Mouse (Mus musculus): ENCODE data around the gene Wfikkn1. TPM values are rescaled to one million over a fixed set of nuclear protein-coding genes. Genes with fewer than 3 reads are reported as not detected.

The Wfikkn1 gene
- total RNA-seq, 2 experiments from 2014 or later: 0.63 to 1.4 TPM

- intact Hi-C loops (cut with DNase I): no loop called here
- DNase-seq (ENCODE audit: extremely low spot score in 1 of 2, low spot score in 2 of 2): no peak
Observed at GRCm38 (mm10) chr17:25843122-25843521, 37.5 kb downstream of the Wfikkn1 start.

GRCm38 (mm10) chr17:25842509-25842908, 38.1 kb downstream of the Wfikkn1 start:
- intact Hi-C loops (cut with DNase I): no loop called here
- DNase-seq (ENCODE audit: extremely low spot score in 1 of 2, low spot score in 2 of 2): no peak

GRCm38 (mm10) chr17:25841117-25841880, 39.4 kb downstream of the Wfikkn1 start, which contains the start of gene Gm20683:
Gm20683 (minus strand) TSS chr17:25841763.
- DNase-seq (ENCODE audit: extremely low spot score in 1 of 2, low spot score in 2 of 2): no peak
- intact Hi-C loops (cut with DNase I): no loop called here

- DNase-seq (ENCODE audit: extremely low spot score in 1 of 2, low spot score in 2 of 2): no peak
- intact Hi-C loops (cut with DNase I): no loop called here
Observed at GRCm38 (mm10) chr17:25840519-25840918, 40.1 kb downstream of the Wfikkn1 start.

- intact Hi-C loops (cut with DNase I): no loop called here
Observed at GRCm38 (mm10) chr17:25839455-25840235, 41.0 kb downstream of the Wfikkn1 start.

GRCm38 (mm10) chr17:25838904-25839303, 41.8 kb downstream of the Wfikkn1 start:
- no peak for DNase-seq (ENCODE audit: extremely low spot score in 1 of 2, low spot score in 2 of 2)
- intact Hi-C loops (cut with DNase I): no loop called here

More at GRCm38 (mm10) chr17:25839455-25840235, 41.0 kb downstream of the Wfikkn1 start:
- no peak for DNase-seq (ENCODE audit: extremely low spot score in 1 of 2, low spot score in 2 of 2)

- intact Hi-C loops (cut with DNase I): no loop called here
- no peak for DNase-seq (ENCODE audit: extremely low spot score in 1 of 2, low spot score in 2 of 2)
Observed at GRCm38 (mm10) chr17:25837533-25837932, 43.1 kb downstream of the Wfikkn1 start.

GRCm38 (mm10) chr17:25837076-25837410, 43.6 kb downstream of the Wfikkn1 start, which contains the start of gene Rhbdl1:
Rhbdl1 (minus strand) TSS chr17:25837295.
- peak; percentile 82 to 89 for DNase-seq (ENCODE audit: extremely low spot score in 1 of 2, low spot score in 2 of 2)

GRCm38 (mm10) chr17:25836397-25837075, 44.1 kb downstream of the Wfikkn1 start:
- intact Hi-C loops (cut with DNase I): no loop called here
- DNase-seq (ENCODE audit: extremely low spot score in 1 of 2, low spot score in 2 of 2): peak in 1 of 2 experiments; percentile 37

More at GRCm38 (mm10) chr17:25837076-25837410, 43.6 kb downstream of the Wfikkn1 start, which contains the start of gene Rhbdl1:
- intact Hi-C loops (cut with DNase I): no loop called here

- DNase-seq (ENCODE audit: extremely low spot score in 1 of 2, low spot score in 2 of 2): peak in 1 of 2 experiments; percentile 39
- intact Hi-C loops (cut with DNase I): no loop called here
Observed at GRCm38 (mm10) chr17:25835816-25836215, 44.8 kb downstream of the Wfikkn1 start.

- intact Hi-C loops (cut with DNase I): no loop called here
- DNase-seq (ENCODE audit: extremely low spot score in 1 of 2, low spot score in 2 of 2): no peak
Observed at GRCm38 (mm10) chr17:25835301-25835700, 45.4 kb downstream of the Wfikkn1 start.

- no peak for DNase-seq (ENCODE audit: extremely low spot score in 1 of 2, low spot score in 2 of 2)
- intact Hi-C loops (cut with DNase I): no loop called here
Observed at GRCm38 (mm10) chr17:25834595-25835222, 45.9 kb downstream of the Wfikkn1 start.

- DNase-seq (ENCODE audit: extremely low spot score in 1 of 2, low spot score in 2 of 2): peak in 1 of 2 experiments; percentile 32
- intact Hi-C loops (cut with DNase I): no loop called here
Observed at GRCm38 (mm10) chr17:25833961-25834594, 46.6 kb downstream of the Wfikkn1 start.

GRCm38 (mm10) chr17:25833291-25833663, 47.4 kb downstream of the Wfikkn1 start, which contains the start of gene Stub1:
Stub1 (minus strand) TSS chr17:25833404.
- peak; percentile 87 to 93 for DNase-seq (ENCODE audit: extremely low spot score in 1 of 2, low spot score in 2 of 2)
- intact Hi-C loops (cut with DNase I): no loop called here

- intact Hi-C loops (cut with DNase I): no loop called here
- peak; percentile 98 to 100 for DNase-seq (ENCODE audit: extremely low spot score in 1 of 2, low spot score in 2 of 2)
Observed at GRCm38 (mm10) chr17:25832436-25833290, 48.0 kb downstream of the Wfikkn1 start.

- intact Hi-C loops (cut with DNase I): no loop called here
- DNase-seq (ENCODE audit: extremely low spot score in 1 of 2, low spot score in 2 of 2): peak in 1 of 2 experiments; percentile 70
Observed at GRCm38 (mm10) chr17:25831451-25832281, 49.0 kb downstream of the Wfikkn1 start.

All from left cerebral cortex, postnatal 10 days (tissue).